In the genomic region with DNA sequence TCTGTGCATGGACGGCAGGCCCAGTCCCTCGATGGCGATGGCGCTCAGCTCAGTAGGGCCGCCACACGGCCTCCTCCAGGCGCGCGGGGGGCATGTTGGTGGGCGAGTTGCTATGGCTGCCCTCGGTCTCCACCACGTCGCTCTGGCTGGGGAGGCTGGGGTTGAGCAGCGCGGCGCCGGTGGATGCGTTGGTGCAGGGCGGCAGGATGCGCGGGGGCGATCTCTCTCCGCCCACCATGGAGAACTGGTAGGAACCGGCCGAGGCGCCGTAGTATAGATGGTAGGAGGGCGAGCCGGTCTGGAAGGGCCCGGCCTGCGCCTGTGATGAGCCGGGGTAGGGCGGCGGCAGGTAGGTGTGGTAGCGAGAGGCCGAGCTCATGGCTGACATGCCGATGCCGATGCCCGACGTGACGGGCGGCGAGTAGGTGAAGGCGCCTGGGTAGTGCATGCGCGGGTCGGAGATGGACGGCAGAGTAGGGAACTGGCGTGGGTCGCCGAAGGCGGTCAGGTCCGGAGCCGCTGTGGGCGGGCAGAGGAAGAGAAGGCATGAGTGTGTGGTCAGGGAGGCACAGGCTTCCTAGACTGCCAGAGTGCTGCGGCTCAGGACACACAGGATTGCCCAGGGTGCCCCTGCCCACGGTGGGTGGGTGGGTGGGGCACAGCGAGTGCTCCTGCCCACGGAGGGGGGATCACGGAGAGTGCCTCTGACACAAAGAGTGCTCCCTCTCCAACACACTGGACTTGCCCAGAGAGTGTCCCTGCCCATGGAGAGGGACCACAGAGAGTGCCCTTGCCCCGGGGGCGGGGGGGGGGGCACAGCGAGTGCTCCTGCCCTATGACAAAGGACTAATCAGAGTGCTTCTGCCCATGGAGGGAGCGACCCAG, we compare ENCODE assay signal across 8 mouse cellular contexts.
A peak's percentile ranks its signal among the peaks of the same experiment; 100 is the strongest.
DNase-seq lines count a peak whose midpoint lies in the region; ATAC-seq and TF ChIP-seq lines count a peak whose summit lies in the region.

No protein-coding gene starts in this region.

- peak overlapping the region; percentile 38 for H3K4me3 ChIP-seq in embryonic facial prominence, embryonic 14.5 days (ENCODE audit: low read depth, low read length)
- peak overlapping the region; percentile 39 for H3K4me3 ChIP-seq in midbrain, postnatal 0 days (ENCODE audit: low read depth, low read length)

- H3K4me2 ChIP-seq in embryonic facial prominence, embryonic 14.5 days (ENCODE audit: low read depth, low read length) = peak overlapping the region; percentile 58
- peak overlapping the region; percentile 55 for H3K4me2 ChIP-seq in midbrain, postnatal 0 days (ENCODE audit: low read depth, low read length, poor library complexity, severe bottlenecking)

- peaks cover 20% of the 10 kb centered on the region for H3K4me1 ChIP-seq in embryonic facial prominence, embryonic 14.5 days (ENCODE audit: control insufficient read depth, insufficient read depth, low read length)
- H3K4me1 ChIP-seq in midbrain, postnatal 0 days (ENCODE audit: insufficient read depth, low read length) = 0 out of 2 replicates have a peak, but pooled peaks cover 3% of the 10 kb centered on the region

- peak; percentile 6 to 14 for DNase-seq in layer of hippocampus, postnatal 25 days (ENCODE audit: extremely low spot score in 1 of 2, low spot score in 1 of 2)
- no peak for DNase-seq in layer of hippocampus, postnatal 14 days (ENCODE audit: low spot score in 2 of 2)
- DNase-seq in embryonic facial prominence, embryonic 14.5 days (ENCODE audit: low spot score) = no peak
- peak; percentile 43 for DNase-seq in kidney, postnatal 10 days
- no peak for DNase-seq in midbrain, postnatal 0 days (ENCODE audit: low spot score)
- no peak for DNase-seq in spleen, postnatal 14 days (ENCODE audit: low spot score in 2 of 2)

- H3K9me3 ChIP-seq in embryonic facial prominence, embryonic 14.5 days (ENCODE audit: control insufficient read depth, low read length) = no peaks in the 10 kb centered on the region
- no peaks in the 10 kb centered on the region for H3K9me3 ChIP-seq in midbrain, postnatal 0 days (ENCODE audit: low read length)

- H3K36me3 ChIP-seq in embryonic facial prominence, embryonic 14.5 days (ENCODE audit: control insufficient read depth, insufficient read depth, low read length) = no peaks in the 10 kb centered on the region
- H3K36me3 ChIP-seq in midbrain, postnatal 0 days (ENCODE audit: insufficient read depth, low read length) = no peaks in the 10 kb centered on the region

- TF ChIP-seq CTCF in midbrain, postnatal 0 days (IDR thresholded peaks at IDR 0.05) = no peak

- H3K9ac ChIP-seq in embryonic facial prominence, embryonic 14.5 days (ENCODE audit: low read depth, low read length) = peak overlapping the region; percentile 50
- H3K9ac ChIP-seq in midbrain, postnatal 0 days (replicated peaks; ENCODE audit: low read length, poor library complexity, severe bottlenecking) = peak overlapping the region; percentile 47

- no peaks in the 10 kb centered on the region for H3K27me3 ChIP-seq in embryonic facial prominence, embryonic 14.5 days (replicated peaks; ENCODE audit: control insufficient read depth, insufficient read depth, low read length)
- H3K27me3 ChIP-seq in midbrain, postnatal 0 days (ENCODE audit: insufficient read depth, low read length) = peaks cover 10% of the 10 kb centered on the region; the same call in 1 of the 2 replicates

- no peak overlapping the region for H3K27ac ChIP-seq in embryonic facial prominence, embryonic 14.5 days (replicated peaks; ENCODE audit: low read depth, low read length)
- no peak overlapping the region for H3K27ac ChIP-seq in midbrain, postnatal 0 days (ENCODE audit: low read depth, low read length)

- 0 out of 2 replicates have a peak, but pooled peaks have one; percentile 13 for ATAC-seq in embryonic facial prominence, embryonic 14.5 days (ENCODE audit: low read depth)
- peak; percentile 64 for ATAC-seq in midbrain, postnatal 0 days (ENCODE audit: low FRiP score)
- no peak for ATAC-seq in erythroid progenitor cell, adult 5-6 weeks (replicated peaks; ENCODE audit: low FRiP score, poor library complexity, severe bottlenecking)
- no peak for ATAC-seq in megakaryocyte, adult 5-6 weeks (ENCODE audit: poor library complexity, severe bottlenecking)

- 15% methylated on average over 42 of the region's 64 CpGs for WGBS in embryonic facial prominence, embryonic 14.5 days
- 11% methylated on average over 62 of the region's 64 CpGs for WGBS in midbrain, postnatal 0 days

Comparison
In these comparisons a context has a peak if more than half of its experiments do, and no peak if none do; other contexts are left out.
1. DNase-seq: peak in layer of hippocampus, postnatal 25 days (2 of 2) and kidney, postnatal 10 days (single experiment); none in layer of hippocampus, postnatal 14 days (0 of 2), embryonic facial prominence, embryonic 14.5 days (single experiment), midbrain, postnatal 0 days (single experiment) and spleen, postnatal 14 days (0 of 2).
2. ATAC-seq: peak in embryonic facial prominence, embryonic 14.5 days (single experiment) and midbrain, postnatal 0 days (single experiment); none in erythroid progenitor cell, adult 5-6 weeks (single experiment) and megakaryocyte, adult 5-6 weeks (single experiment).